Mouse (Mus musculus) bone marrow macrophage, adult 2 months (primary cell): ENCODE results near the gene Zfp296. TPM values are rescaled to one million over a fixed set of nuclear protein-coding genes. Genes with fewer than 3 reads are reported as not detected.

ENCODE experiments used
- H3K27ac ChIP-seq: 2 replicates; pipeline ENCODE4 v1.5.1; 2012; ENCODE audit warnings: low read depth, low read length; ENCODE audit not compliant: insufficient read depth
- H3K4me1 ChIP-seq: 2 replicates; pipeline ENCODE4 v1.6.1; 2012; ENCODE audit warnings: low read length; ENCODE audit not compliant: control insufficient read depth, insufficient read depth
- H3K4me3 ChIP-seq: 2 replicates; pipeline ENCODE4 v1.5.1; 2012; ENCODE audit warnings: mild to moderate bottlenecking, low read length, moderate library complexity; ENCODE audit not compliant: insufficient read depth
- CTCF ChIP-seq: IDR thresholded peaks from 2 replicates; pipeline ENCODE4 v1.5.1; 2012; ENCODE audit warnings: low read depth, mild to moderate bottlenecking, low read length, moderate library complexity
- POLR2A ChIP-seq: IDR thresholded peaks from 2 replicates; pipeline ENCODE4 v1.6.1; 2012; ENCODE audit warnings: mild to moderate bottlenecking, low read depth, low read length, borderline replicate concordance
- polyA plus RNA-seq: library from polyadenylated mRNA; stranded (reverse); fragments of >200 nt; gene quantifications from 2 replicates; pipeline ENCODE4 v1.2.4, GENCODE M21; 2012; ENCODE audit not compliant: missing spikeins, insufficient read depth, insufficient read length

Gene Zfp296
- polyA plus RNA-seq, 1 experiment: 0.60 TPM

- Histone ChIP-seq H3K27ac (no peak overlapping the region), H3K4me1 (peaks cover 9% of the 10 kb centered on the region), H3K4me3 (no peak overlapping the region)
- no peak for TF ChIP-seq CTCF
- no peak for TF ChIP-seq POLR2A
Observed at GRCm38 (mm10) chr7:19547344-19547969, 29.6 kb upstream of the Zfp296 start.

GRCm38 (mm10) chr7:19549394-19549793 lies 27.7 kb upstream of the Zfp296 start:
- no peak overlapping the region for H3K27ac ChIP-seq
- TF ChIP-seq CTCF (no peak), POLR2A (no peak)
- H3K4me1 ChIP-seq: peaks cover 22% of the 10 kb centered on the region
- no peak overlapping the region for H3K4me3 ChIP-seq

GRCm38 (mm10) chr7:19551634-19552033 lies 25.5 kb upstream of the Zfp296 start:
- H3K4me1 ChIP-seq: peaks cover 29% of the 10 kb centered on the region
- no peak overlapping the region for H3K4me3 ChIP-seq
- TF ChIP-seq POLR2A (no peak), CTCF (no peak)
- H3K27ac ChIP-seq: no peak overlapping the region

- TF ChIP-seq CTCF (no peak), POLR2A (no peak)
Observed at GRCm38 (mm10) chr7:19552443-19552842, 24.6 kb upstream of the Zfp296 start.

GRCm38 (mm10) chr7:19554168-19554567 lies 22.9 kb upstream of the Zfp296 start:
- H3K4me3 ChIP-seq: no peak overlapping the region
- TF ChIP-seq CTCF: no peak
- TF ChIP-seq POLR2A: no peak

More at GRCm38 (mm10) chr7:19552443-19552842, 24.6 kb upstream of the Zfp296 start:
- no peak overlapping the region for H3K4me3 ChIP-seq
- H3K27ac ChIP-seq: no peak overlapping the region
- peaks cover 34% of the 10 kb centered on the region for H3K4me1 ChIP-seq

GRCm38 (mm10) chr7:19557086-19557485 lies 20.0 kb upstream of the Zfp296 start:
- Histone ChIP-seq H3K27ac (no peak overlapping the region), H3K4me1 (peaks cover 56% of the 10 kb centered on the region), H3K4me3 (no peak overlapping the region)
- TF ChIP-seq CTCF: no peak
- TF ChIP-seq POLR2A: no peak

More at GRCm38 (mm10) chr7:19554168-19554567, 22.9 kb upstream of the Zfp296 start:
- Histone ChIP-seq H3K4me1 (peaks cover 52% of the 10 kb centered on the region), H3K27ac (peak overlapping the region; percentile 26; the same call in 1 of the 2 replicates)

GRCm38 (mm10) chr7:19557982-19558900 lies 18.8 kb upstream of the Zfp296 start:
- Histone ChIP-seq H3K4me1 (peaks cover 48% of the 10 kb centered on the region), H3K27ac (peak overlapping the region; percentile 73), H3K4me3 (no peak overlapping the region)
- no peak for TF ChIP-seq CTCF
- no peak for TF ChIP-seq POLR2A

GRCm38 (mm10) chr7:19558965-19559364 lies 18.1 kb upstream of the Zfp296 start:
- Histone ChIP-seq H3K27ac (peak overlapping the region; percentile 73), H3K4me1 (peaks cover 43% of the 10 kb centered on the region), H3K4me3 (no peak overlapping the region; the same call in 1 of the 2 replicates)
- TF ChIP-seq CTCF: no peak
- no peak for TF ChIP-seq POLR2A

- peaks cover 32% of the 10 kb centered on the region for H3K4me1 ChIP-seq
- H3K4me3 ChIP-seq: peak overlapping the region; percentile 98
- peak overlapping the region; percentile 92 for H3K27ac ChIP-seq
- TF ChIP-seq CTCF (no peak), POLR2A (no peak)
Observed at GRCm38 (mm10) chr7:19560491-19561260, 16.4 kb upstream of the Zfp296 start.

- TF ChIP-seq CTCF (no peak), POLR2A (no peak)
- peak overlapping the region; percentile 98 for H3K4me3 ChIP-seq
- H3K4me1 ChIP-seq: peaks cover 32% of the 10 kb centered on the region
Observed at GRCm38 (mm10) chr7:19561431-19561764, 15.7 kb upstream of the Zfp296 start.

More at GRCm38 (mm10) chr7:19561431-19561764, 15.7 kb upstream of the Zfp296 start:
- peak overlapping the region; percentile 92 for H3K27ac ChIP-seq
